Mouse (Mus musculus) heart, embryonic 11.5 days (tissue): Measurements from ENCODE around the gene Nup54. TPM values are rescaled to one million over a fixed set of nuclear protein-coding genes. Genes with fewer than 3 reads are reported as not detected.

Experiments used
- ATAC-seq: fragments of 200-750 bp; cut with Nextera tagmentation; replicated peaks from 2 replicates; pipeline ENCODE4 v1.8.0; 2017; ENCODE audit warnings: moderate library complexity; ENCODE audit not compliant: insufficient number of reproducible peaks, low FRiP score, low TSS enrichment
- H3K27ac ChIP-seq: fragments of 300-500 bp; sonication (generic); 2 replicates; pipeline ENCODE4 v1.5.1; 2014; ENCODE audit warnings: mild to moderate bottlenecking, low read depth, low read length
- H3K27me3 ChIP-seq: fragments of 300-500 bp; sonication (generic); 2 replicates; pipeline ENCODE4 v1.6.1; 2014; ENCODE audit warnings: mild to moderate bottlenecking, low read length, mixed read lengths; ENCODE audit not compliant: control insufficient read depth, insufficient read depth
- H3K36me3 ChIP-seq: fragments of 300-500 bp; sonication (generic); 2 replicates; pipeline ENCODE4 v1.6.1; 2014; ENCODE audit warnings: mild to moderate bottlenecking, low read length, moderate library complexity, mixed read lengths; ENCODE audit not compliant: control insufficient read depth, insufficient read depth
- H3K4me1 ChIP-seq: fragments of 300-500 bp; sonication (generic); 2 replicates; pipeline ENCODE4 v1.6.1; 2014; ENCODE audit warnings: low read length; ENCODE audit not compliant: control insufficient read depth, insufficient read depth
- H3K4me2 ChIP-seq: fragments of 300-500 bp; sonication (generic); 2 replicates; pipeline ENCODE4 v1.6.1; 2014; ENCODE audit warnings: mild to moderate bottlenecking, moderate library complexity
- H3K4me3 ChIP-seq: fragments of 300-500 bp; sonication (generic); 2 replicates; pipeline ENCODE4 v1.5.1; 2014; ENCODE audit warnings: low read depth, low read length
- H3K9ac ChIP-seq: fragments of 300-500 bp; sonication (generic); 2 replicates; pipeline ENCODE4 v1.6.1; 2014; ENCODE audit warnings: mild to moderate bottlenecking, low read depth, low read length, moderate library complexity
- H3K9me3 ChIP-seq: fragments of 300-500 bp; sonication (generic); replicated peaks from 2 replicates; pipeline ENCODE4 v1.6.1; 2016; ENCODE audit warnings: low read length; ENCODE audit not compliant: control insufficient read depth
- WGBS: fragments of 180-500 bp; shearing (Covaris S2); extraction: QIAGEN DNeasy Blood & Tissue Kit; methylation state at CpG from one replicate; pipeline ENCODE4 v1.1.7; 2014; ENCODE audit not compliant: insufficient replicate concordance; 5-methylcytosine and 5-hydroxymethylcytosine counted together
- polyA plus RNA-seq: library from polyadenylated mRNA; unstranded; fragments of >200 nt; fragmentation: Nextera tagmentation; extraction: Ambion mirVana; gene quantifications from 2 replicates; pipeline ENCODE4 v1.2.1, GENCODE M21; 2014

Nup54 gene
- polyA plus RNA-seq, 1 experiment from 2014 or later = 45.7 TPM

- Histone ChIP-seq H3K4me3 (peak overlapping the region; percentile 95), H3K27me3 (no peaks in the 10 kb centered on the region), H3K4me1 (no peaks in the 10 kb centered on the region), H3K9ac (peak overlapping the region; percentile 98), H3K4me2 (peak overlapping the region; percentile 89), H3K36me3 (no peaks in the 10 kb centered on the region), H3K9me3 (no peaks in the 10 kb centered on the region), H3K27ac (peak overlapping the region; percentile 85; the same call in 1 of the 2 replicates)
- ATAC-seq = no peak
- 3% methylated on average over 12 of the region's 12 CpGs for WGBS
Observed at GRCm38 (mm10) chr5:92434070-92434469, 949 bp downstream of the Nup54 start.

GRCm38 (mm10) chr5:92431611-92432010 lies 3.4 kb downstream of the Nup54 start:
- Histone ChIP-seq H3K27me3 (no peaks in the 10 kb centered on the region), H3K9me3 (0 out of 2 replicates have a peak, but pooled peaks cover 3% of the 10 kb centered on the region), H3K36me3 (peaks cover 22% of the 10 kb centered on the region), H3K9ac (no peak overlapping the region), H3K4me2 (no peak overlapping the region), H3K27ac (no peak overlapping the region), H3K4me3 (no peak overlapping the region), H3K4me1 (no peaks in the 10 kb centered on the region)
- no peak for ATAC-seq
- 87% methylated on average over 7 of the region's 7 CpGs for WGBS

- Histone ChIP-seq H3K9ac (no peak overlapping the region), H3K4me1 (no peaks in the 10 kb centered on the region), H3K27me3 (no peaks in the 10 kb centered on the region), H3K4me3 (no peak overlapping the region), H3K9me3 (0 out of 2 replicates have a peak, but pooled peaks cover 3% of the 10 kb centered on the region), H3K36me3 (peaks cover 25% of the 10 kb centered on the region), H3K27ac (no peak overlapping the region), H3K4me2 (no peak overlapping the region)
- 90% methylated on average over 5 of the region's 5 CpGs for WGBS
- no peak for ATAC-seq
Observed at GRCm38 (mm10) chr5:92430723-92431122, 4.3 kb downstream of the Nup54 start.

GRCm38 (mm10) chr5:92424126-92424525 lies 10.9 kb downstream of the Nup54 start:
- Histone ChIP-seq H3K9ac (no peak overlapping the region), H3K9me3 (0 out of 2 replicates have a peak, but pooled peaks cover 3% of the 10 kb centered on the region), H3K27ac (no peak overlapping the region), H3K27me3 (no peaks in the 10 kb centered on the region), H3K4me2 (no peak overlapping the region), H3K4me3 (no peak overlapping the region), H3K36me3 (peaks cover 43% of the 10 kb centered on the region), H3K4me1 (no peaks in the 10 kb centered on the region)
- 92% methylated on average over 11 of the region's 11 CpGs for WGBS
- no peak for ATAC-seq

- no peak overlapping the region for H3K27ac ChIP-seq
- ATAC-seq = no peak
- H3K9me3 ChIP-seq = no peaks in the 10 kb centered on the region
- WGBS = 79% methylated on average over 8 of the region's 8 CpGs
- H3K9ac ChIP-seq = no peak overlapping the region
- H3K4me3 ChIP-seq = no peak overlapping the region
- no peak overlapping the region for H3K4me2 ChIP-seq
- H3K4me1 ChIP-seq = peaks cover 6% of the 10 kb centered on the region; the same call in 1 of the 2 replicates
- H3K27me3 ChIP-seq = no peaks in the 10 kb centered on the region
- peaks cover 19% of the 10 kb centered on the region for H3K36me3 ChIP-seq
Observed at GRCm38 (mm10) chr5:92413982-92414375, 21.0 kb downstream of the Nup54 start.

GRCm38 (mm10) chr5:92413271-92413981 lies 21.6 kb downstream of the Nup54 start:
- Histone ChIP-seq H3K27ac (no peak overlapping the region), H3K9me3 (no peaks in the 10 kb centered on the region), H3K9ac (no peak overlapping the region), H3K4me1 (peaks cover 6% of the 10 kb centered on the region; the same call in 1 of the 2 replicates), H3K4me2 (no peak overlapping the region), H3K36me3 (peaks cover 17% of the 10 kb centered on the region), H3K27me3 (no peaks in the 10 kb centered on the region), H3K4me3 (no peak overlapping the region)
- WGBS = 83% methylated on average over 11 of the region's 11 CpGs
- no peak for ATAC-seq

GRCm38 (mm10) chr5:92411461-92412140 lies 23.4 kb downstream of the Nup54 start:
- Histone ChIP-seq H3K27ac (no peak overlapping the region), H3K27me3 (no peaks in the 10 kb centered on the region), H3K36me3 (peaks cover 2% of the 10 kb centered on the region; the same call in 1 of the 2 replicates), H3K4me1 (peaks cover 6% of the 10 kb centered on the region; the same call in 1 of the 2 replicates), H3K9me3 (no peaks in the 10 kb centered on the region), H3K9ac (no peak overlapping the region), H3K4me3 (no peak overlapping the region), H3K4me2 (no peak overlapping the region)
- 55% methylated on average over 7 of the region's 7 CpGs for WGBS
- no peak for ATAC-seq

GRCm38 (mm10) chr5:92410486-92410885 lies 24.5 kb downstream of the Nup54 start:
- WGBS = 90% methylated on average over 5 of the region's 5 CpGs
- no peak overlapping the region for H3K9ac ChIP-seq
- peaks cover 6% of the 10 kb centered on the region; the same call in 1 of the 2 replicates for H3K4me1 ChIP-seq
- H3K4me2 ChIP-seq = no peak overlapping the region
- no peaks in the 10 kb centered on the region for H3K9me3 ChIP-seq
- no peak overlapping the region for H3K27ac ChIP-seq
- H3K4me3 ChIP-seq = no peak overlapping the region
- H3K36me3 ChIP-seq = no peaks in the 10 kb centered on the region
- ATAC-seq = no peak
- no peaks in the 10 kb centered on the region for H3K27me3 ChIP-seq
